Mouse (Mus musculus) hindbrain, embryonic 11.5 days (tissue): ENCODE measurements around the gene Arl3. TPM values are rescaled to one million over a fixed set of nuclear protein-coding genes. Genes with fewer than 3 reads are reported as not detected.

Experiments used
- ATAC-seq: fragments of 200-750 bp; cut with Nextera tagmentation; 2 replicates; pipeline ENCODE4 v1.8.0; 2017; ENCODE audit warnings: mild to moderate bottlenecking, moderate TSS enrichment, moderate library complexity; ENCODE audit not compliant: low FRiP score
- DNase-seq: peaks from one replicate; pipeline ENCODE4 v3.0.0-alpha.2; 2015; ENCODE audit warnings: low spot score
- H3K27ac ChIP-seq: fragments of 300-500 bp; sonication (generic); 2 replicates; pipeline ENCODE4 v1.5.1; 2014; ENCODE audit warnings: mild to moderate bottlenecking, low read depth, low read length
- H3K27me3 ChIP-seq: fragments of 300-500 bp; sonication (generic); 2 replicates; pipeline ENCODE4 v1.6.1; 2014; ENCODE audit warnings: mild to moderate bottlenecking, low read length, moderate library complexity, mixed read lengths; ENCODE audit not compliant: control insufficient read depth, insufficient read depth
- H3K36me3 ChIP-seq: fragments of 300-500 bp; sonication (generic); 2 replicates; pipeline ENCODE4 v1.6.1; 2014; ENCODE audit warnings: mild to moderate bottlenecking, low read length, moderate library complexity, mixed read lengths; ENCODE audit not compliant: control insufficient read depth, insufficient read depth
- H3K4me1 ChIP-seq: fragments of 300-500 bp; sonication (generic); replicated peaks from 2 replicates; pipeline ENCODE4 v1.6.1; 2014; ENCODE audit warnings: low read length, mixed read lengths; ENCODE audit not compliant: control insufficient read depth, insufficient read depth
- H3K4me2 ChIP-seq: fragments of 300-500 bp; sonication (generic); replicated peaks from 2 replicates; pipeline ENCODE4 v1.6.1; 2014; ENCODE audit warnings: mild to moderate bottlenecking, low read depth, low read length
- H3K4me3 ChIP-seq: fragments of 300-500 bp; sonication (generic); 2 replicates; pipeline ENCODE4 v1.5.1; 2014; ENCODE audit warnings: low read depth, low read length
- H3K9ac ChIP-seq: fragments of 300-500 bp; sonication (generic); 2 replicates; pipeline ENCODE4 v1.6.1; 2014; ENCODE audit warnings: low read depth, low read length
- H3K9me3 ChIP-seq: fragments of 300-500 bp; sonication (generic); 2 replicates; pipeline ENCODE4 v1.6.1; 2016; ENCODE audit warnings: low read length; ENCODE audit not compliant: control insufficient read depth
- WGBS: fragments of 180-500 bp; shearing (Covaris S2); extraction: QIAGEN DNeasy Blood & Tissue Kit; methylation state at CpG from one replicate; pipeline ENCODE4 v1.1.7; 2014; 5-methylcytosine and 5-hydroxymethylcytosine counted together
- polyA plus RNA-seq: library from polyadenylated mRNA; unstranded; fragments of >200 nt; fragmentation: Nextera tagmentation; extraction: Ambion mirVana; gene quantifications from 2 replicates; pipeline ENCODE4 v1.2.1, GENCODE M21; 2014

Gene Arl3
- polyA plus RNA-seq, 1 experiment from 2014 or later = 160 TPM

- H3K36me3 ChIP-seq = no peaks in the 10 kb centered on the region
- no peaks in the 10 kb centered on the region for H3K9me3 ChIP-seq
- DNase-seq (no peak), ATAC-seq (no peak)
- H3K4me1 ChIP-seq = peaks cover 17% of the 10 kb centered on the region
- H3K4me3 ChIP-seq = no peak overlapping the region
- no peaks in the 10 kb centered on the region for H3K27me3 ChIP-seq
- H3K27ac ChIP-seq = no peak overlapping the region
- WGBS = 95% methylated on average over 8 of the region's 8 CpGs
- no peak overlapping the region for H3K4me2 ChIP-seq
- H3K9ac ChIP-seq = no peak overlapping the region
Measured at GRCm38 (mm10) chr19:46617361-46617760, 44.4 kb upstream of the Arl3 start.

GRCm38 (mm10) chr19:46616378-46616777, 43.4 kb upstream of the Arl3 start:
- H3K36me3 ChIP-seq = no peaks in the 10 kb centered on the region
- ATAC-seq (no peak), DNase-seq (no peak)
- H3K4me1 ChIP-seq = peaks cover 9% of the 10 kb centered on the region
- H3K4me2 ChIP-seq = no peak overlapping the region
- H3K27ac ChIP-seq = no peak overlapping the region
- H3K9ac ChIP-seq = no peak overlapping the region
- 91% methylated on average over 11 of the region's 11 CpGs for WGBS
- no peak overlapping the region for H3K4me3 ChIP-seq
- no peaks in the 10 kb centered on the region for H3K9me3 ChIP-seq
- no peaks in the 10 kb centered on the region for H3K27me3 ChIP-seq

GRCm38 (mm10) chr19:46608158-46608557, 35.2 kb upstream of the Arl3 start:
- H3K4me2 ChIP-seq = no peak overlapping the region
- peaks cover 3% of the 10 kb centered on the region; the same call in 1 of the 2 replicates for H3K36me3 ChIP-seq
- H3K9me3 ChIP-seq = no peaks in the 10 kb centered on the region
- ATAC-seq = no peak
- 96% methylated on average over 7 of the region's 7 CpGs for WGBS
- DNase-seq = no peak
- H3K4me3 ChIP-seq = no peak overlapping the region
- H3K27me3 ChIP-seq = no peaks in the 10 kb centered on the region
- no peak overlapping the region for H3K9ac ChIP-seq
- H3K27ac ChIP-seq = no peak overlapping the region
- no peaks in the 10 kb centered on the region for H3K4me1 ChIP-seq

- Histone ChIP-seq H3K36me3 (peaks cover 3% of the 10 kb centered on the region; the same call in 1 of the 2 replicates), H3K9me3 (no peaks in the 10 kb centered on the region), H3K4me1 (no peaks in the 10 kb centered on the region), H3K27ac (no peak overlapping the region), H3K4me2 (no peak overlapping the region), H3K27me3 (no peaks in the 10 kb centered on the region), H3K9ac (no peak overlapping the region), H3K4me3 (no peak overlapping the region)
- WGBS = 75% methylated on average over 7 of the region's 7 CpGs
- ATAC-seq (no peak), DNase-seq (no peak)
Measured at GRCm38 (mm10) chr19:46607424-46607823, 34.4 kb upstream of the Arl3 start.

- DNase-seq = no peak
- 92% methylated on average over 13 of the region's 13 CpGs for WGBS
- Histone ChIP-seq H3K36me3 (peaks cover 3% of the 10 kb centered on the region; the same call in 1 of the 2 replicates), H3K27me3 (no peaks in the 10 kb centered on the region), H3K4me1 (no peaks in the 10 kb centered on the region), H3K9ac (no peak overlapping the region), H3K4me3 (no peak overlapping the region), H3K27ac (no peak overlapping the region), H3K9me3 (no peaks in the 10 kb centered on the region), H3K4me2 (no peak overlapping the region)
- no peak for ATAC-seq
Measured at GRCm38 (mm10) chr19:46606718-46607117, 33.7 kb upstream of the Arl3 start.

GRCm38 (mm10) chr19:46602406-46602805, 29.4 kb upstream of the Arl3 start:
- DNase-seq = no peak
- no peak for ATAC-seq
- Histone ChIP-seq H3K4me1 (peaks cover 2% of the 10 kb centered on the region; the same call in 1 of the 2 replicates), H3K4me3 (no peak overlapping the region), H3K9me3 (no peaks in the 10 kb centered on the region), H3K27ac (no peak overlapping the region), H3K36me3 (peaks cover 3% of the 10 kb centered on the region; the same call in 1 of the 2 replicates), H3K27me3 (no peaks in the 10 kb centered on the region), H3K4me2 (no peak overlapping the region), H3K9ac (no peak overlapping the region)
- 89% methylated on average over 4 of the region's 4 CpGs for WGBS

GRCm38 (mm10) chr19:46601491-46601890, 28.5 kb upstream of the Arl3 start:
- ATAC-seq = no peak
- no peaks in the 10 kb centered on the region for H3K27me3 ChIP-seq
- no peak overlapping the region for H3K4me3 ChIP-seq
- WGBS = 88% methylated on average over 14 of the region's 14 CpGs
- peaks cover 2% of the 10 kb centered on the region; the same call in 1 of the 2 replicates for H3K4me1 ChIP-seq
- no peaks in the 10 kb centered on the region for H3K36me3 ChIP-seq
- DNase-seq = no peak
- no peak overlapping the region for H3K4me2 ChIP-seq
- no peaks in the 10 kb centered on the region for H3K9me3 ChIP-seq
- H3K9ac ChIP-seq = no peak overlapping the region
- no peak overlapping the region for H3K27ac ChIP-seq

GRCm38 (mm10) chr19:46600371-46600770, 27.4 kb upstream of the Arl3 start:
- H3K4me2 ChIP-seq = no peak overlapping the region; the same call in 1 of the 2 replicates
- WGBS = 90% methylated on average over 4 of the region's 4 CpGs
- H3K27ac ChIP-seq = no peak overlapping the region
- 0 out of 2 replicates have a peak, but pooled peaks cover 2% of the 10 kb centered on the region for H3K36me3 ChIP-seq
- DNase-seq (no peak), ATAC-seq (no peak)
- H3K4me1 ChIP-seq = peaks cover 2% of the 10 kb centered on the region; the same call in 1 of the 2 replicates
- H3K9me3 ChIP-seq = no peaks in the 10 kb centered on the region
- no peaks in the 10 kb centered on the region for H3K27me3 ChIP-seq
- H3K4me3 ChIP-seq = no peak overlapping the region
- H3K9ac ChIP-seq = no peak overlapping the region
